Mouse (Mus musculus): ENCODE data around the gene Ttll11. TPM values are rescaled to one million over a fixed set of nuclear protein-coding genes. Genes with fewer than 3 reads are reported as not detected.

The Ttll11 gene
- total RNA-seq, 2 experiments from 2014 or later, result 1.7 to 2.1 TPM

DNA sequence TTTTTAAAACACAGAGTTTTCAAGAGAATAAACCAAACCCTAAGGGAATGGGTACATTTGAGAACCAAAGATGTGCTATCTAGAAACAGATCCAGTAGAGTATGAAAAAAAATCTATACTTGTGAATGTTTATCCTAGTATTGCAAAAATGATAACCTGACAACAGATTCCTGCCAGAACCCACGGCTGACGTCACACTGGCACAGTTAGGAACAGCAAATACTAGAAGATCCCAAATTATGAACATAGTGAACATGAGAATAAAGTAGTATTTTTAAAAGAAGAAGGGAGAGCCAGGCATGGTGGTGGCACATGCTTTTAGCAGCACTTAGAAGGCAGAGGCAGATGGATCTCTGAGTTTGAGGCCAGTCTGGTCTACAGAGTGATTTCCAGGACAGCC lies 122.8 kb downstream of the Ttll11 start:
- no peak for DNase-seq (ENCODE audit: low spot score)

DNA sequence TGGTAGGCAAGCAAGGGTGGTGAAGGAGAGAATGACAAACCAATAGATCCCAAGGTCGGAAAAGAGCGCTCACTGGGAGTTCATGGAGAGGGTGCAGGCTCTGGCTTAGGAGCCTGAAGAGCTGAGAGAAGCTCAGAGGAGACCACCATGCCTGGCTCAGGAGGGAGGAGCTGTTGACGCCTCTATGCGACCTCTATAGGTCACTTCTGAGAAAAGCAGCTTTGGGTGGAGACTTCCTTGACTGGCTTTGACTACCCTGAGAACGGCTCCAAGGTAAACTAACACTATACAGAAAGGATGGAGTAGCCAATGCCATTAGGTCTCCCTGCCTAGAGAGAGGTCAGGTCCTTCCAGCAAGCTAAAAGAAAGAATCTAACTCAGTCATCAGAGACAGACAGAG lies 124.8 kb downstream of the Ttll11 start:
- no peak for DNase-seq (ENCODE audit: low spot score)

- no peak for DNase-seq (ENCODE audit: low spot score)
These were observed 126.7 kb downstream of the Ttll11 start for GRCm38 (mm10) chr2:35852971-35853370.

GRCm38 (mm10) chr2:35852164-35852509 lies 127.6 kb downstream of the Ttll11 start:
- no peak for DNase-seq (ENCODE audit: low spot score)

DNA sequence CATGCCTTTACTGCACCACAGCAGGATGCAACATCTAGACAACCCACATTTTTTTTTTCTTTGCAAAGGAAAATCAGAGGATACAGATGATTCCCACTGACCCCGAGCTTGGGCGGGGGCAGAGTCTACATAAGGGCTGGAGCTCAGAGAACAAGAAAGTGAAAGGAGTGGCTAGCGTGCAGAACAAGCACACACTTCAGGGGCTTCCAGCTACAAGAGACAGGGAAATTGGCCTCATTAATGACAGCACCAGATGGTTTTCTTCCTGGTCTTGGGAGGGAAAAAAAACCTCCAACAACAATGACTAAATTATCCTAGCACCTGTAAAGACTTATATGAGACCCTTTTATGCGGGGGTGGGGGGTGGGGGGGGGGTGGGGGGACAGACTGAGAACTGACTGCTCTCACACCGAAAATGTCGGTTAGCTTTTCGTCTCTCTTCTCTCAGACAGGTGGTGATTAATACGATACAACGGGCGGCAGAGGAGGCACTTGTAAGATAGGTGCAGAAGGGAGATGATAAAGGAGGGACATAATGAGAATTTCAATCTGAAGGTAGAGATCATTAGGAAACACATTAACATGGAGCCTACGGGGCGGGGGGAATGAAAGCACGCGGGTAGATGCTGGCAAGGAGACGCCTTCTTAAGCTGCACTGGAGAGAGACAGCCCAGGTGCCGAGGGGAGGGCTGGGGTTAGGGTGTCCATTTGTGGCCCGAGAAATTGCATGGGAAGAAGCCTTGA lies 128.1 kb downstream of the Ttll11 start:
- DNase-seq (ENCODE audit: low spot score), result no peak

DNA sequence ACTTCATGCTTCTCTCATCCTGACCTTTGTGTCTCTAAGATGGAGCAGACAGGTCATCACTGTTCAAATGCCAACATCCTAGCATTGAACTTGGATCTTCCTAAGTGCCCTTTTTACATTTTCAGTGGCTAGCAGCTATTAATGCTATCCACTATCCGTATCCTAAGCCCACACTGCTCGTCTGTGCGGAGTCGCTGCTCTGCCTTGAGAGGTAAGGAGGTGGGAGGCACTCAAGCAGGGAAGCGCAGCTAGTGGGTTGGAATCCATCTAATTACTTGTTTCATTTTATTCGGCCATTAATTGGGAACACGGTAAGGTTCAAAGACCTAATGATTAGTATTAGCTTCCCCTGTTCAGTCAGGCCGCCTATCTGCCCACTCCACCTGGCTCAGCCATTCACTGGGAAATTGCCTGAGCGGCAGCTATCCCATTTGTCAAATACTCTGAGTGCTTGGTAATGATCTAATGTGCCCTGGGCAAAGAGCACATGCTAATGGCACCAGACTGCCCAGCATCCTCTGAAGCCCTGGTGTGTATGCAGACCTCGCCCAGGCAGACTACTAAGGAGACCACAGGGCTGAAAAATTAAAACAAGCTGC lies 130.0 kb downstream of the Ttll11 start:
- no peak for DNase-seq (ENCODE audit: low spot score)

DNA sequence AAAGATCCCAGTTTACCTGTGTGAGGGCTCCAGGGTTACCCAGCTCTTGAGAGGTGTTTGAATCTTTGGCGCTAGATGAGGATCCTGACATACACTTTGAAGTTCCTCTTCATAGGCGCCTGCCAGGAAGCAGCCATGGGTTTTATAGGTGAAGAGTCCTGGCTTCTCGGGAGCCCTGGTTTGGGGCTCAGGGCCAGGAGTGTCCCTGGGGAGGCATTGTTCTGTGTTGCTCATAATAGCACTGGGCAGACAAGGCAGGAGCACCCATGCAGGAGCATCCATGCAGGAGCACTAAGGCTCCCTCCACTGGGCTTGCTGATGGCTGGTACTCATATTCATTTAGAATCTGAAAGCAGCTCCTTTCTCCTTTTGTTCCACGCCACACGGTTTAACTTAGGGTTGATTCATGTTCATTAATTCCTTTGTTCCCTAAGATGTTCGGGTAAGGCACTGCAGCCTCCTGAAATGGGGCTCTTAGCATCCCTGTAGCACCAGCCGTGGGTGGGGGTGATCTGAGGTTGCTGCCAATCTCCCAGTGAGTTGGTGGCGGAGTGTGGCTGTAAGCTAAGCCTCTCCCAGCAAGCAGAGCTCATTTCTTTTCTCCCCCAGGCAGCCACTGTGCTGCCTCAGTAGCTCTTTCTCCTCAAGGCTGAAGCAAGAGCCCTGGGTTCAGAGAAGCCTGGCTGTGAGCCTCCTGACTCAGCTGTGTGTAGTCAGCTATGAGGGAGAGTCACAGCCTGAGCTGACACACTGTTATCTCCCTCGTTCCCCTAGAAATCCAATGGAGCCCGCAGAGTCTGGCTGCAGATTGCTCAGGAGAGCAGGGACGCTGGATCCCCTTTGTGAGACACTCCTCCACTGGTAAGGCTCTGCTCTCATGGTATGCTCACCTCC lies 133.9 kb downstream of the Ttll11 start:
- no peak for DNase-seq (ENCODE audit: low spot score)

DNA sequence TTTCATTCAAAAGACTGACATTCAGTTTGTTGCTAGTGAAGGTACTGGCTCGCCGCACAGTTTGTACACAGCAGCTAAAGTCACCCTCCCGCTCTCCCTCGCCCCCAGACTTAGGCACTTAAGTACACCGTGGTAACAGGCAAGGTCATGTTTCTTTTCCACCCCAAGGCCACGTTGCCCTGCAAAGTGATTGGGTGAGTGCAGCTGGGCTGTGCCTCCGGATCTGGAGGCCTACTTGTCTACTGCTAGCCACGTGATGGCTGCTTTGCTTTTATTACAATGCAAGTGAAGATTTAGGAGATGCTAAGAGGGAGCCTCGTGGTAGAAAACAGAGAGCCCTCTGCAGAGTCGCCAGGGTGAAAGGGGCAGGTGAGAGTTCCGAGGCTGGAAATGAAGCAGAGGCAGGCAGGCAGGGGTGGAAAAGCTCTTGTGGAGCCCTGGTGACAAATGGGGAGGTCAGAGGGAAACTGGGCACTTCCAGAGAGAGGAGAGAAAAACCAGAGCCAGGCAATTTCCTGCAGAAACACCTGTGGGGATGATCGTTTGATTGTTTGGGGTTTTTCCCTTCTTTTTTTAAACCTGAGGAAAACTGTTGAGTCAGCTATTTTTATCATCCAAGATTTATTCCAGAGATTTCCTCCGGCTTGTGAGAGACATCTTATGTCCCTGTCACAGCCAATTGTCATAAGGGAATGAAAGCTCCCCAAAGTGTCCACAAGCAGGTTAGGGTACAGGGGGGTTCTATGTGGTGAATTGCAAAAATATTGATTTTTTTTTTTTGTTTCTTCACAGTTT lies 135.6 kb downstream of the Ttll11 start:
- no peak for DNase-seq (ENCODE audit: low spot score)

- DNase-seq (ENCODE audit: low spot score), result no peak
These were observed 136.8 kb downstream of the Ttll11 start for GRCm38 (mm10) chr2:35842780-35843474.

- DNase-seq (ENCODE audit: low spot score), result no peak
These were observed 137.8 kb downstream of the Ttll11 start for GRCm38 (mm10) chr2:35841841-35842420.

GRCm38 (mm10) chr2:35840956-35841816 lies 138.5 kb downstream of the Ttll11 start:
- DNase-seq (ENCODE audit: low spot score), result no peak

DNA sequence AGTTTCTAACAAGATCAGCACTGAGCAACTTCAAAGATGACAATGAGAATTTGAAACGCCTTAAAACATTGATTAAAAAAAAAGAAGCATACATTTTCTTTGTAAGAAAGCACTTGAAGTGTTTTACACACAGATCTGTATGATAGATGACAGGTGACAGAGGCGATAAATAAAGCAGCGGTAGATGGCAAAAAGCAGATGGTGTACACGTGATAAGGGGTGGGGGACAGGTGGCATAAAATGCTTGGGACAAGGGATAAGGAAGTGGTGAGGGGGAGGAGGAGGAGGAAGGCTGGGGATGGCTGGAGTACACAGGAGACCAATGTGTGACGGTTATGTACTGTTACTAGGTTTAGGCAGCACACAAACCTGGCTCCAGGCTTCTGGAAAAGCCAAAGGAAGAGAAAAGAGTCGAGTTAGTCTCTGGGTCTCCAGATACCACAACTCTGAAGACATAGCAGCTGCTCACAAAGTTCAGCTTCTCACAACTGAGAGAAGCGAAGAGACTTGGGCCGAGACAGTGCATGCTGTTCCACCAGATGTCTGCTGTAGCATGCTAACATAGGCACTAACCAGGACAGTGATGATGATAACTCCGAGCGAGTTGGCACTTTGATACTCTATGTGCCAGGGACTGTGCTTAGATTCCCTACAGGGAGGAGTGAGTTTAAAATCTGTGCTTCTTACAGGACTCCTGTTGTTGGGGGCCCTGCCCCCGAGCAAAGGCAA lies 140.8 kb downstream of the Ttll11 start:
- no peak for DNase-seq (ENCODE audit: low spot score)

- DNase-seq (ENCODE audit: low spot score), result no peak
These were observed 145.4 kb downstream of the Ttll11 start for GRCm38 (mm10) chr2:35834198-35834913.

DNA sequence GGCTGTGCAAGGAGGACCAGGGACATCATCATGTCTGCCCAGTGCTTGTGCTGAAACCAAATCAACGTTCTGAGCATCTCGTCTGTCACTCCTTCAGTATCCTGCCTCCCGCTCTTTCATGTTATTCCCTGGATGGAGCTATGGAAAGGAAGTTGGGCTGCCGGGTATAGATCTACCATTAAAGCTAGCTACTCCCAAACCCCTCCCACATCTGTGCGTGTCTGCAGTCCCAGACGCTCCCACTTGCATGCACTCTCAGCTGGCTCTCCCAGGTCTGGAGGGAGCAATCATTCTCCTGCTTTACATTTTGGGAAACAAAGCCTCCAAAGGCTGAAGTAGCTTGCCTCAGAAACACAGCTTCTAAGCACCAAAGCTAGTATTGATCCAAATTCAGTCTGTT lies 146.2 kb downstream of the Ttll11 start:
- DNase-seq (ENCODE audit: low spot score), result no peak

DNA sequence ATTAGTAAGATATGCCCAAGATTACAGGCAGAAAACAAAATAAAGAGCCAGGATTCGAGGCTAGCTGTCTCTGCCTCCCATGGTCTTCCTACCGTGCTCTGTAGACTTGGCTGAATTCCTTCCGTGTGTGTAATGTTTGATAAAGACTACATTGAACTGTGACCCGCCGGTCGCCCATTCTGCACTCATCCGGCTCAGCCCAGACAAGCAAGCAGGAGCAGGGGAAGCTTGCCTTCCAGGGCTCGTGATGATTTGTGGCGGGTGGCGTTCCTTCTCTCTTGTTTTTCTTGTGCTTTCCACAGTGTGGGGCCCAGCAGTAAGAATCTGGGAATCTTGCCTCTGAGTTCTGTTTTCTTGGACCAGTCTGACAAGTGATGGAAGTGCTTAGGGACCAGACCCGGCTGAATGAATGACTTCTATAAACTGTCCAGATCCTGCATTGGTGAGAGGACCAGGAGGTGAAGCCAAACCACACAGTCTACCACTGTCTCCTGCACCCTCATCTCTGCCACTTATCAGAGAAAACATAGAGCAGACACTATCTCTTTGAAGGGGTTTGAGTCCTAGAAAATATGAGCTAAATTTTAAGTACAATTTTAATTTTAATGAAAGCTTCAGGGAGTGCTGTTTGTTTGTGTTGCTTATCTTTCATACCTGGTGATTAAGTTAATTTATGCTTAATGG lies 146.8 kb downstream of the Ttll11 start:
- no peak for DNase-seq (ENCODE audit: low spot score)

DNA sequence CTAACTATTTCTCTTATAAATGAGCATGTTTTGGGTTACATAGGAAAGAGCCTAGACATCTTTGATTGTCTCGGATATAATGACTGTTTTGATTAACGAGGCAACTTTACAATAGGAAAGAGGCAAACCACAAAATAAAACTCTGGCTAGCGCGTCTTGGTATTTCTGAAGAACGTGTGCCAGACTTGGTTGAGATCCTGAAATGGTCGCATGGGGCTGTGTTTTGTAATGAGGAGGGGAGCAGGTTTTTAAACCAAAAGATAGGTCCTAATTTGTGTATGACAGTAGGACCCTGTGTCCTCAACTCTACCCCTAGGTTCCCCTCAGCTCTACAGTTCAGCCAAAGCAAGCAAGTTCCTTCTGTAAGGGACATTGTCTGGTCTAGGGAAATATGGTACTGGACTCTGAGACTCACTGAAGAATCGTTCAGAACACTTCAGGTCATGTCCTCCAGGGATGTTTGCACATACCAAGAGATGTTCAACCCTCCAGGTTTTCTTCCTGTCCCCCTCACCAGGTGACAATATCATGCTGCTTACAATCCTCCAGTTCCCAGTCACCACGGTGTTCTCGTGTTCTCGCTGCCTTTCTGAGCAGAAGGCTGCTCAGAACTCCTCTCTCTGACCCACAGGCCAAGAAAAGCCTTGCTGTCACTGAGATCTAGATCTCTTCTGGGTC lies 147.7 kb downstream of the Ttll11 start:
- DNase-seq (ENCODE audit: low spot score), result no peak

All from gastrocnemius, adult 18-20 months (tissue).